Mouse (Mus musculus): ENCODE results near the gene Myo5a. TPM values are rescaled to one million over a fixed set of nuclear protein-coding genes. Genes with fewer than 3 reads are reported as not detected.

Myo5a gene
- polyA plus RNA-seq (2021; fragmentation: Nextera tagmentation), result 32.9 and 39.5 TPM in 2 replicates
- long read RNA-seq, experiment 1, partial matches to known transcripts, result 138 of 253 reads
- long read RNA-seq, experiment 1, other reads (novel, unspliced or antisense), result 109 of 253 reads
- long read RNA-seq, experiment 2, partial matches to known transcripts, result 91 of 141 reads
- long read RNA-seq, experiment 2, other reads (novel, unspliced or antisense), result 48 of 141 reads

DNA sequence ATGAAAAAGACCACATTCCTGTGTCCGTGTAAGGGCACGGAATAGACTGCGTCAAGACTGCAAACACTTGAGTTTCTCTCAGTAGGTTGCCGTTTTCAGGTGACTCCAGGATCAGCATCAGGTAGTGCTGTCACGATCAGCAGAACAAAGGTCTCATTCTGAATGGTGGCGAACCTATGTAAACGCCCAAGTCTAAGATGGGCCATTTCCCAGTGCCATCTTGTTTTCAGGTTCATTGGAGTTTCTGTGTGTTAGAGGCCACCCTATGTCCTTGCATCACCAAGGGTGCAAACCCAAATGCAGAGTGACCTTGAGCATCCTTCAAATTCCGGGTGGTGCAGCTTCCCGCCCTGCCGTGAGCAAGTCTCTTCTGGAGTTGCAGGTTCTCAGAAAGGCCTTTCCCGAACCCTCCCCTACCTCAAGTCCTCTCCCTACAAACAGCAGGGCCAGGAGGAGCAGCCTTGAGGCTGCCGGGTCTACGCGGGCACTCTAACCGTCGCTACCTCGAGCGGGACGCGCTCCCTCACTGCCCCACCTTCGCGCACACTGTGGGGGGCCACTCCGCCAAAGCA lies at the start of gene Myo5a:
TSS of gene Myo5a (plus strand) at position 559 of the 572 bp plus-strand sequence.

DNA sequence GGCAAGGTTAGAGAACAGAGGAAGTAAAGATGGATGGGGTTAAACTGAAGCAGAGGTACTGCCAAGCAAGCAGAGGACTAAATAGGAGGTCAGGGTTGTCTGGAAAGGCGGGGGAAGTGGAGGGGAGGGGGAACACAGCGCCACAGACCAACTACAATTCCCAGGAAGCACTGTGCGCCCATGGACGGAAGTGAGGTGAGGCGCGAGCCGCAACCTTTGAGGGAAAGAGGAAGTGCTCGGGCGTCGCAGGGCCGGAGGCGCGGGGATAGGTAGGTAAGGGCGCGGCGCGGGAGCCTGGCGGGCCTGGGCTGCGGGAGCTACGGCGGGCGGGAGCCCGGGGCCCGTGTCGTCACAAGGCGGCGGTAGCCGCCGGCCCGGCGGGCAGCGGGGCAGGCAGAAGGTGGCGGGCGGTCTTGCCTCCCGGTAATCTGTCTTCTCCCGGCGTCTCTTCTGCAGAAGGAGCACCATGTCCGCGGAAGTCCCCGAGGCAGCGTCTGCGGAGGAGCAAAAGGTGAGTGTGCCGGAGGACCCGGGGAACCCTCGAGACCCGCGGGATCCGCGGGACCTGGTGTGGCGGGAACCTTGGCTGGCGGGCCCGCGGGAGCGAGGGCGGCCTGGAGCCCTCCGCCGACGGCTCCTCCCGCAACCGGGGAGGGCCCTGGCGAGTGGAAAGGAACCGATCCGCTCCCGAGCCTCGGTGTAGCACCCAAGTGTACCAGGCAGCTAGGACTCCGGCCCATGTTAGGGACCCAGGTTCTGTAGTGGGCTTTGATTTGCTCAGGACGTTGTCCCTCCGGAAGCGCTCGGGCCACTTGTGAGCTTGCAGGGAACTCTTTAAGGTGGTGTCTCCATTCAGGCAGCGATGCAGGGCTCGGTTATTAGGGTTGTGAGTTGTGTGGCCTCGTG lies 33.1 kb upstream of the Myo5a start, which contains the start of gene Arpp19:
TSS of gene Arpp19 (plus strand) at position 164 of the 906 bp plus-strand sequence.

DNA sequence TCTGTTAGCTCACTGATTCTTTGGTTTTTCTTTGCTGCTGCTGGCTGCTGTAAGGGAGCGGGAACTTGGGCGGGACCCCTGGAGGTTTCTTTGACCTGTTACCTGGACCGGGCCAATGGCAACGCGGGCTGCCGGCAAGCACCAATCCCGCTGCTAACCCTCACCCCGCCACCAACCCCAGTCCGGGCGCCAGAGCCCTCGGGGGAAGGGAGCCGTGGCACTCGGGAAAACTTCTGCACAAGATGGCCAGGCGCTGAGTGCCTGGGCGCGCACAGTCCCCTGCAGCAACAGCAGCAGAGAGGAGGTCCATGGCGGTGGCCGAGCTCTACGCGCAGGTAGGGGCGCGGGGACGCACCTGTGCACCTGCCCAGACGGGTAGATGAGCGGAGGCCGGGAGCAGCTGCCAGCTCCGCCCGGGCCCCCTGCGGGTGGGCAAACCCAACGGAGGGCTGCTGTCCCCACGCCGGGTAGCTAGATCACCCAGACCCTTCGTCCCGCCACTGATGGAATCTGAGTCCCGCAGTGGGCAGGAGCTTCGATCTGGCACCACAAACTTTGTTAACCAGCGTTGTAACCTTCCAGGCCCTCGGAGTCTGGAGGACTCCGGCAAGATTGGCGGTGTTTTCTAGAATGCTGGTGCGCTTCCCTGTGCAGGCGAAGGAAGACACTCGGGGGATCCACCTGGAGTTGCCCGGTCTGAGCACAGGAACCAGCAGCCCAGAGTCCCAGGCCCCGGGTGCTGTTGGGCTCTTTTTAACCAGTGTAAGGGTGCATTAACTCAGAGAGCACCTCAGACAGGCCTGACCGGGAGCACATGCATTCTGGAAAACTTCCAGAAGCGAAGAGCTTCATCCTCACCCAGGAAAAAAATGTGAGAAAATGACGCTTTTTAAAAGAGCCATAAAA lies 161.3 kb downstream of the Myo5a start, which contains the start of gene Myo5c:
TSS of gene Myo5c (plus strand) at position 180 of the 906 bp plus-strand sequence.

Other genes with a start within 250 kb of the Myo5a start
- gene Onecut1, start 209.1 kb upstream of the Myo5a start, polyA plus RNA-seq (2021; fragmentation: Nextera tagmentation), result 0.04 TPM in 1 of 2 replicates, not detected in the other
- 8.2 and 8.4 TPM in 2 replicates for gene Fam214a, start 118.1 kb upstream of the Myo5a start, polyA plus RNA-seq (2021; fragmentation: Nextera tagmentation)
- gene Arpp19, start 33.4 kb upstream of the Myo5a start, polyA plus RNA-seq (2021; fragmentation: Nextera tagmentation), result 468 and 500 TPM in 2 replicates
- gene Myo5c, start 161.0 kb downstream of the Myo5a start, polyA plus RNA-seq (2021; fragmentation: Nextera tagmentation), result 0.23 and 0.70 TPM in 2 replicates
- 206 and 251 TPM in 2 replicates for gene Gnb5, start 235.3 kb downstream of the Myo5a start, polyA plus RNA-seq (2021; fragmentation: Nextera tagmentation)